Mouse (Mus musculus) hindbrain, embryonic 15.5 days (tissue): ENCODE measurements around the gene Gimap3. TPM values are rescaled to one million over a fixed set of nuclear protein-coding genes. Genes with fewer than 3 reads are reported as not detected.

Source experiments
- ATAC-seq: fragments of 200-750 bp; cut with Nextera tagmentation; 2 replicates; pipeline ENCODE4 v1.8.0; 2017; ENCODE audit warnings: low read depth, moderate number of reproducible peaks, moderate TSS enrichment; ENCODE audit not compliant: low FRiP score
- H3K27ac ChIP-seq: fragments of 300-500 bp; sonication (generic); replicated peaks from 2 replicates; pipeline ENCODE4 v1.5.1; 2015; ENCODE audit warnings: mild to moderate bottlenecking, inconsistent platforms
- H3K27me3 ChIP-seq: fragments of 300-500 bp; sonication (generic); 2 replicates; pipeline ENCODE4 v1.6.1; 2015; ENCODE audit warnings: control low read depth, inconsistent platforms
- H3K36me3 ChIP-seq: fragments of 300-500 bp; sonication (generic); 2 replicates; pipeline ENCODE4 v1.6.1; 2015; ENCODE audit warnings: control low read depth, inconsistent platforms
- H3K4me1 ChIP-seq: fragments of 300-500 bp; sonication (generic); replicated peaks from 2 replicates; pipeline ENCODE4 v1.6.1; 2015; ENCODE audit warnings: control low read depth, inconsistent platforms
- H3K4me2 ChIP-seq: fragments of 300-500 bp; sonication (generic); 2 replicates; pipeline ENCODE4 v1.6.1; 2015; ENCODE audit warnings: moderate library complexity, mild to moderate bottlenecking, inconsistent platforms
- H3K4me3 ChIP-seq: fragments of 300-500 bp; sonication (generic); 2 replicates; pipeline ENCODE4 v1.5.1; 2015; ENCODE audit warnings: mild to moderate bottlenecking, inconsistent platforms
- H3K9ac ChIP-seq: fragments of 300-500 bp; sonication (generic); 2 replicates; pipeline ENCODE4 v1.6.1; 2015; ENCODE audit warnings: inconsistent platforms
- H3K9me3 ChIP-seq: fragments of 300-500 bp; sonication (generic); 2 replicates; pipeline ENCODE4 v1.6.1; 2016; ENCODE audit warnings: control low read depth, inconsistent platforms
- WGBS: fragments of 180-500 bp; shearing (Covaris S2); methylation state at CpG from one replicate; pipeline ENCODE4 v1.1.7; 2015; 5-methylcytosine and 5-hydroxymethylcytosine counted together
- polyA plus RNA-seq: library from polyadenylated mRNA; unstranded; fragments of >200 nt; fragmentation: Nextera tagmentation; extraction: Ambion mirVana; gene quantifications from 2 replicates; pipeline ENCODE4 v1.2.1, GENCODE M21; 2015

Gene Gimap3
- polyA plus RNA-seq, 1 experiment from 2014 or later, result not detected

DNA sequence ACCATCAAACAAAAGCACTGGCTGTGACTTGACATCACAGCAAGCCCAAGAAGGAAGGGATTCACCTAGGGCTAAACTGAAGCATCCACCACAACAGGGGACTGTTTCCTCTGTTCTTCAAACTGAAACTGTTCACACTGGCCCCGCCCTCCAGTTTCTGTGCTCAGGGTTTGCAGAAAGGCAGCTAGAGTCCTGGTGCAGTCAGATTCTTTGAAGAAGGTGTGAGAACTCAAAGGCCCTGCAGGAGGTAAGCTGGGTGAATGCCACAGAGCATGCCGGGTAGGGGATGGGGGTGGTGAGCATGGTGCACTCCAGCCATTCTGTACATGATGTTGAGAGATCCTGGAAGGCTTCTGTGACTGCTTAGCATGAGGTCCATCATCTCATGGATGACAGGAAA lies 52.2 kb downstream of the Gimap3 start, which contains the start of the genes Gm28053 and Gimap7:
TSS of gene Gm28053 (plus strand) at position 153 of the 400 bp plus-strand sequence.
TSS of gene Gimap7 (plus strand) at position 167 of the 400 bp plus-strand sequence.
- Histone ChIP-seq H3K4me3 (no peak within 1 kb of the TSS), H3K4me2 (no peak within 1 kb of the TSS), H3K36me3 (no peaks in the 10 kb centered on the region), H3K9ac (no peak within 1 kb of the TSS), H3K9me3 (no peaks in the 10 kb centered on the region), H3K27me3 (no peaks in the 10 kb centered on the region), H3K27ac (no peak within 1 kb of the TSS), H3K4me1 (no peaks in the 10 kb centered on the region)
- 61% methylated on average over 2 of the region's 2 CpGs for WGBS
- ATAC-seq, result no peak

Other genes with a start within 250 kb of the Gimap3 start
- 296 and 311 TPM in 2 replicates for gene Atp6v0e2, start 233.2 kb downstream of the Gimap3 start, polyA plus RNA-seq
- 24.8 and 29.2 TPM in 2 replicates for gene Lrrc61, start 216.1 kb downstream of the Gimap3 start, polyA plus RNA-seq
- 5.1 and 7.6 TPM in 2 replicates for gene Rarres2, start 198.1 kb downstream of the Gimap3 start, polyA plus RNA-seq
- not detected in 2 replicates for gene Gm45021, start 181.2 kb downstream of the Gimap3 start, polyA plus RNA-seq
- gene Repin1, start 177.0 kb downstream of the Gimap3 start, polyA plus RNA-seq, result 44.3 and 46.1 TPM in 2 replicates
- 1.0 TPM in 1 of 2 replicates, not detected in the other for gene Gm44965, start 176.9 kb downstream of the Gimap3 start, polyA plus RNA-seq
- gene Zfp775, start 168.8 kb downstream of the Gimap3 start, polyA plus RNA-seq, result 13.5 and 14.5 TPM in 2 replicates
- 26.4 and 27.1 TPM in 2 replicates for gene AI854703, start 144.1 kb downstream of the Gimap3 start, polyA plus RNA-seq
- 0.56 TPM in 2 replicates for gene Gimap8, start 123.6 kb downstream of the Gimap3 start, polyA plus RNA-seq
- gene Gimap9, start 94.7 kb downstream of the Gimap3 start, polyA plus RNA-seq, result 1.6 and 1.7 TPM in 2 replicates
- 1.1 and 1.4 TPM in 2 replicates for gene Gimap4, start 86.3 kb downstream of the Gimap3 start, polyA plus RNA-seq
- gene Gimap6, start 62.6 kb downstream of the Gimap3 start, polyA plus RNA-seq, result 7.5 and 7.9 TPM in 2 replicates
- 0.66 and 1.1 TPM in 2 replicates for gene Gm28053, start 52.2 kb downstream of the Gimap3 start, polyA plus RNA-seq
- gene Gimap7, start 52.2 kb downstream of the Gimap3 start, polyA plus RNA-seq, result not detected in 2 replicates
- 6.5 and 6.7 TPM in 2 replicates for gene Gimap1, start 31.8 kb downstream of the Gimap3 start, polyA plus RNA-seq
- gene Gimap5, start 24.7 kb downstream of the Gimap3 start, polyA plus RNA-seq, result 1.2 and 2.3 TPM in 2 replicates
- 23.0 and 27.2 TPM in 2 replicates for gene Tmem176a, start 70.1 kb upstream of the Gimap3 start, polyA plus RNA-seq
- 111 and 139 TPM in 2 replicates for gene Tmem176b, start 70.6 kb upstream of the Gimap3 start, polyA plus RNA-seq
- not detected in 2 replicates for gene Aoc1, start 102.0 kb upstream of the Gimap3 start, polyA plus RNA-seq
- not detected in 2 replicates for gene 1600015I10Rik, start 159.0 kb upstream of the Gimap3 start, polyA plus RNA-seq
- not detected in 2 replicates for gene Doxl2, start 204.1 kb upstream of the Gimap3 start, polyA plus RNA-seq
- not detected in 2 replicates for gene Svs1, start 216.0 kb upstream of the Gimap3 start, polyA plus RNA-seq